Mouse (Mus musculus) spleen, adult 2 months (tissue): ENCODE data around the gene Fam47e.
"Not testable (repeated sequence)": the region's sequence is repeated elsewhere in the genome, so short reads cannot be mapped to it uniquely, and the experiment has no call there.

Source experiments
- CTCF ChIP-seq: fragments of 200-500 bp; IDR thresholded peaks from 2 replicates; pipeline ENCODE4 v1.5.1; 2011; ENCODE audit warnings: mild to moderate bottlenecking, inconsistent platforms; ENCODE audit not compliant: insufficient read depth, insufficient read length, insufficient replicate concordance; ENCODE audit errors: extremely low read depth
- POLR2A ChIP-seq: fragments of 200-500 bp; IDR thresholded peaks from 2 replicates; pipeline ENCODE4 v1.6.1; 2011; ENCODE audit warnings: low read depth, low read length, inconsistent platforms

- TF ChIP-seq CTCF, POLR2A: not testable (repeated sequence)
Measured at GRCm38 (mm10) chr5:92521131-92521530, 33.7 kb upstream of the Fam47e start.
